ENCODE assay signal across 20 mouse cellular contexts in the genomic region with DNA sequence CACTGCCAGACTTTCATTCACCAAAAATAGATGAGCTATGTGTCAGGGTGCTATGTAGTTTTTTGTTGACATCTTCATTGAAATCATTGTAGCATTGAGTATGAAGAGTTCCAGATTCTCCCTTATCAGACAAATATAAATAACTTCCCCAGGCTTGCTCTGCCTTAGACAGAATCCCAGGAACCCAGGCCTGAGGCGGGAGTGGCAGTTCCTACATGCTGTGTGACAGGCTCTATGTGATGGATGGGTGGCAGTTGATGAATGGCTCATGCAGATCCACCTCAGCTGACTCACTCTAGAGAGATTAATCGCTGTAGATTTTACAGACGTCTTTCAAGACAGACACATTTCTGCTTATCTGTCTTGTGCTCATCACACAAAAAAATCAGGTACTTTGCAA. TPM values are rescaled to one million over a fixed set of nuclear protein-coding genes. Genes with fewer than 3 reads are reported as not detected.
"Had no signal": no experiment of that assay in that cellular context is flagged by ENCODE, and none has a peak within 500 bp of the region (broad histone marks: within the 10 kb centered on the region; RNA-seq: fewer than 3 reads in every experiment).

No protein-coding gene starts in this region.

- H3K36me3 ChIP-seq: limb, embryonic 15.5 days; liver, embryonic 12.5 days; midbrain, embryonic 12.5 days had no signal

- ATAC-seq: liver, embryonic 12.5 days had no signal

- H3K9ac ChIP-seq: limb, embryonic 15.5 days; liver, embryonic 12.5 days; lung, embryonic 14.5 days; midbrain, embryonic 12.5 days had no signal

- H3K4me1 ChIP-seq: liver, embryonic 12.5 days; megakaryocyte, embryonic 14.5 days; midbrain, embryonic 12.5 days had no signal

- H3K4me3 ChIP-seq: limb, embryonic 15.5 days; liver, embryonic 12.5 days; megakaryocyte, embryonic 14.5 days; midbrain, embryonic 12.5 days had no signal

- H3K27ac ChIP-seq: limb, embryonic 15.5 days; liver, embryonic 12.5 days; macrophage; midbrain, embryonic 12.5 days had no signal

- H3K27me3 ChIP-seq: limb, embryonic 15.5 days; liver, embryonic 12.5 days; megakaryocyte, embryonic 14.5 days; midbrain, embryonic 12.5 days had no signal

- H3K9me3 ChIP-seq: limb, embryonic 15.5 days; liver, embryonic 12.5 days; megakaryocyte, embryonic 14.5 days; midbrain, embryonic 12.5 days had no signal

- H3K4me2 ChIP-seq: limb, embryonic 15.5 days; liver, embryonic 12.5 days; lung, embryonic 14.5 days; midbrain, embryonic 12.5 days had no signal

- DNase-seq: kidney, postnatal 36 days; layer of hippocampus, adult 9-11 months; layer of hippocampus, postnatal 36 days; lung, embryonic 14.5 days; lung, postnatal 10 days; right cerebral cortex, adult 18-20 months; right cerebral cortex, postnatal 25 days; thymus, postnatal 36 days had no signal

RNA-seq across cellular contexts. Expression of a gene that starts 57.4 kb away (rescaled TPM):
- total RNA-seq: layer of hippocampus, adult 18-20 months; layer of hippocampus, postnatal 36 days; midbrain, postnatal 0 days had no signal
- polyA plus RNA-seq: limb, embryonic 11.5 days; limb, embryonic 15.5 days; liver, embryonic 12.5 days; liver, embryonic 16.5 days; macrophage; midbrain, embryonic 12.5 days; neural tube, embryonic 14.5 days; small intestine, adult 2 months; thymus, postnatal 0 days had no signal
